Mouse (Mus musculus): Measurements from ENCODE around the gene Smg5. TPM values are rescaled to one million over a fixed set of nuclear protein-coding genes. Genes with fewer than 3 reads are reported as not detected.
"Not testable (repeated sequence)": the region's sequence is repeated elsewhere in the genome, so short reads cannot be mapped to it uniquely, and the experiment has no call there.

Gene Smg5
- total RNA-seq (2021) (10 to 100 TPM; 42.9 to 47.5 TPM), polyA plus RNA-seq (2012; rRNA removed) (56.3 and 60.2 TPM in 2 replicates)
- long read RNA-seq, full-length matches to known transcripts, result 11 of 26 reads
- long read RNA-seq, partial matches to known transcripts, result 9 of 26 reads
- long read RNA-seq, other reads (novel, unspliced or antisense), result 6 of 26 reads

DNA sequence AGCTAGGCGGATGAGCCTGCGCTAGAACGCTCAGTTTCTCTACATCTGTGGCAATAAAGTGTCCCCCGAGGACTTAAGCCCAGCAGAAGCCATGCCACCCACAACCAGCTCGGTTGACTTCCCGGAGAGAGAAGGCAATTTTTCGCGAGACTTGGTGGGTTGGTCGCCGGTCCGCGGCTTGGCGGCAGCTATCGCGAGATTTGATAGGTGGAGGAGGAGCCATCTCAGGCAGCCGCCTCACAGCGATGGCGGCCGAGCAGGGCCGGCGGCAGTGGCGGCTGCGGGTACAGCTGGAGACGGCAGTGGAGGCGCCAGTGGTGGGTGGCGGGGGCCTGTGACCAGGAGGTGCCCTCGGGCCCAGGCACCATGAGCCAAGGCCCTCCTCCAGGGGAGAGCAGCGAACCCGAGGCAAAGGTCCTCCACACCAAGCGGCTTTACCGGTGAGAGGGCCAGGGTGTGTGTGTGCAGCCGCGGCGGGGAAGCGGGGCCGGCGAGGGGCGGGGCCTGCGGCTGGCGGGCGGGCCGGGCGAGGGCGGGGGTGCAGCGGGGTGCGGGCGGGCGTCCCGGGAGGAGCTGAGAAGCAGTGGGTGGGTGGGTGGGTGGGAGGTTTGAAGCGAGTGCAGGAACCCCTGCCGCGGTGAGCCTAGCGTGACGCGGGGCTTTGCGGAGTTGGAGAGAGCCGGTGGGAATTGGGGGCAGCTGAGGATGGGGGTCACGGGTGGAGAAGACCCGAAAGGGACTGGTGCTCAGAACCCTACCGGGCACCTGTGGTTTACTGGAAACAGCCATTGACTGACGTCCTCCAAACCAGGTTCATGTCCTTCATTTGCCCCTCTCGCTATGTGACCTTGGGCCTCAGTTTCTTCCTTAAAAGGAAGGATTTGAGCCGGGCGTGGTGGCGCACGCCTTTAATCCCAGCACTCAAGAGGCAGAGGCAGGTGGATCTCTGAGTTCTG, at the start of gene Smg5, which contains the start of gene Tmem79:
Gene Smg5 (plus strand): TSS at position 203 of the 956 bp plus-strand sequence.
Gene Tmem79 (minus strand): TSS at position 91 of the 956 bp plus-strand sequence.
- DNase-seq, result peak; percentile 97

DNA sequence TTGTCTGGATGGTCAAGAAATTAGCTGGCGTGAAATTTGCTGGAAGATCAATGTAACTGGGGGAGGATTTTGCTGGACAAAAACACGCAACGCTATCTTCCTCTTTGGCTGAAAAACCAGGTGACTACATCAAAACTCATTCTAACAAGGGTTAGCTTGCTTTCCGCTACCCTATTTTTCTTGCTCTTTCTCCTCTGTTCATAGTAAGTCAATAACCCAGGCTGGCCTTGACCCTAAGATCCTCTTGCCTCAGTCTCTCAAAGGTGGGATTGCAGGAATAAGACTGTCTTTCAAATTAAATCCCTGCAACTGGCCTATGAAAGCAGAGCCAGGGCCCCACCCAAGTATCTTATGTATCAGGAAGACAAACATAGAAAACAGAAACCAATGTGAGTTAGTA, 49.0 kb upstream of the Smg5 start, which contains the start of gene Gm38392:
Gene Gm38392 (minus strand): TSS at position 101 of the 400 bp plus-strand sequence.
- DNase-seq, result no peak

DNA sequence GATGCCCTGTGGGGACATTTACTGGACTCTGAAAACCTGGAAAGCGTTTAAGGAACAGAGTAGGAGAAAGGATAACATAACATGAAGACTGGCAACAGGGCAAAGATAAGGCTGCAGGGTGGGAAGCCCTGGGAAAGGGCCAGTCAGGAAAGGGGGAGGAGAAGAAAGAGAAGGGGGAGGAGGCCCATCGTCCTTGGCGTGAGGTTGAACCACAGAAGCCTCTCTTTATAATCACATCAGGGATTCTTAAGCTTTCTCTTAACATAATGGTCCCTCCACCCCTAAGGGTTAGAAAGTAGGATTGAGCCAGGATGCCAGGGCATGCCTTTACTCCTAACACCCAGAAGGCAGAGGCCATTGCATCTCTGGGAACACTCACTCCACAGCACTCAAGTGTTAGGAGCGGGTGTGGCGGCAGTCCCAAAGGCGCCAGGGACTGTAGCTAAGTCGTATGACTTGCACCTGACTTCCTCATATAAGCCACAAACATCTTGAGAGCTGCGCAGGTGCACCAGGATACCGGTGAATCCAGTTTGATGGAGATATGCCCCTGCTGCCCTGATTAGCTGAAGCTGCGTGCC, 47.8 kb upstream of the Smg5 start:
- not testable (repeated sequence) for DNase-seq

DNA sequence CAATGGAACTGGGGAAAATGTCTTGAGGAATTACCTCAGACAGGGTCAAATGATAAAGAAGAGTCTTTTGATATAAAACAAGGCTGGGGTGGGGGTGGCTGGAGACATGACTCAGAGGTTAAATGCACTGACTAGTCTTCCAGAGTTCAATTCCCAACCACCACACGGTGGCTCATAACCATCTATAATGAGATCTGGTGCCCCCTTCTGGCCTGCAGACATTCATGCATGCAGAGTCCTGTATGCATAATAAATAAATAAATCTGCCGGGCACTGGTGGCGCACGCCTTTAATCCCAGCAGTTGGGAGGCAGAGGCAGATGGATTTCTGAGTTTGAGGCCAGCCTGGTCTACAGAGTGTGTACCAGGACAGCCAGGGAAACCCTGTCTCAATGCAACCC, 44.1 kb upstream of the Smg5 start:
- DNase-seq, result peak; percentile 51

DNA sequence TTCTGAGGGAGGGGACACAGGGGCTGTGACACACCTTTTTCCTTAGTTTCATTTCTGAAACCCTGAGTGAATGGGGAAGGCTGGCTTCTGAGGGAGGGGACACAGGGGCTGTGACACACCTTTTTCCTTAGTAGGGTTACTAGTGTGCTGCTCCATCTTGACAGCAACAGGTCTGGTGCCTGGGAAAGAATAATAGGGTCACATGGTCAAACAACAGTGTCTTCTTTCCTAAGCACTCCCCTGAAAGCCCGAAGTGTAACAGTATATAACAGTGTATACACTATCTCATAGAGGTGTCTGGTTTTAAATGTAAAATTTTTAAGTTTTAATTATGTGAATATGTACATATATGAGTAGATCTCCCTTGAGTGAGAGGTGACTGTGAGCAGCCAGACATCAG, 40.8 kb upstream of the Smg5 start:
- DNase-seq, result not testable (repeated sequence)

DNA sequence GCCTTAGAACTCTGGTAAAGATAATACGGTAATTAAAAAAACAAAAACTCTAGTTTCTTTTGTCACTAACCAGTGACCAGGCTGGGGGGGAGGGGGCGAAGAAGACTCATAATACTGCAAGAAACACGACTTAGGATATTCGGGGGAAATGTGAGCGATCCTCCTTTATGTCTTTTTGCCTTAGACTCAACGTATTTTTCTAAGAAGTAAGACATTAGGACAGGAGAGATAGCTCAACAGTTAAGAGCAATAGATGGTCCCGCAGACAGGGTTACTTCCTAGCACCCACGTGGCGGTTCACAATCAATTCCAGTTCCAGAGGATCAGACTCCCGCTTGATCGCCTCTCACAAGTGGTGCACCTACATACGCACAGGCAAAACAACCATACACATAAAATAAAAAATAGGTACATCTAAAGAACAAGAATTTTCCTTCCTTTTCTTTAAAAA, 39.9 kb upstream of the Smg5 start:
- no peak for DNase-seq

DNA sequence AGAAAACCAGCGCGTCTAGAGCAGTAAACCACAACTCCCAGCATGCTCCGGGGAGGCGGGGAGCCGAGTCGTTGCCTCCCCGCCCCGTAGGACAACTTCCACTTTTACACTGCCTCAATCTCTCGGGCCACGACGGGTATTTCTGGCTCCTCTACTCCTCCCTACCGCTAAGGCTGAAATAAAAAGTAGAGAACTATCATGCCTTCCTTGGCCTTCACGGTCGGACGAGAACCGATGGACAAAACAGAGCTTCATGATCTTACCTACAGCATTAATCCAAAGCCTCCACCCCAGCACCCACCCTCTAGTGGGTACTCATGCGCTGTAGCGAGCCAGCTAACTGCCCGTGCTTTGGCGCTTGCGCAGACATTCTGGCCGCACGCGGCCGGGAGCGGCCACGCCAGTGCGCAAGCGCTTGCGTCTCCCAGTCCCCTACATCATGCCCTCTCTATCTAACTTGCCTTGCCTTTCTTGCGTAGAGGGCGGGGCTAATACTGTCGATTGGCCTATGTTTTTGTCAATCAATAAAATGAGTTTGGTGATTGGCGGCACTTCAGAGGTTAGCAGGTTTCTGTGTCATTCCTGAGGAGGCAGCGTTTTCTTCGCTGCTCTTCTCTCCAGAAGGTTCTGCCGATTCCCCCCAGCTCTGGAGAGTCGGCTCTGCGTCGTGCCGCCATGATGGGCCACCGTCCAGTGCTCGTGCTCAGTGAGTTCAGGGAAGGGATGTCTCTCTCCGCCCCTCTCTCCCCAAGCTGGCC, 39.3 kb upstream of the Smg5 start, which contains the start of the genes Tsacc and Cct3:
Gene Tsacc (minus strand): TSS at position 439 of the 758 bp plus-strand sequence.
Gene Cct3 (plus strand): TSS at position 556 of the 758 bp plus-strand sequence.
- peak; percentile 98 for DNase-seq

DNA sequence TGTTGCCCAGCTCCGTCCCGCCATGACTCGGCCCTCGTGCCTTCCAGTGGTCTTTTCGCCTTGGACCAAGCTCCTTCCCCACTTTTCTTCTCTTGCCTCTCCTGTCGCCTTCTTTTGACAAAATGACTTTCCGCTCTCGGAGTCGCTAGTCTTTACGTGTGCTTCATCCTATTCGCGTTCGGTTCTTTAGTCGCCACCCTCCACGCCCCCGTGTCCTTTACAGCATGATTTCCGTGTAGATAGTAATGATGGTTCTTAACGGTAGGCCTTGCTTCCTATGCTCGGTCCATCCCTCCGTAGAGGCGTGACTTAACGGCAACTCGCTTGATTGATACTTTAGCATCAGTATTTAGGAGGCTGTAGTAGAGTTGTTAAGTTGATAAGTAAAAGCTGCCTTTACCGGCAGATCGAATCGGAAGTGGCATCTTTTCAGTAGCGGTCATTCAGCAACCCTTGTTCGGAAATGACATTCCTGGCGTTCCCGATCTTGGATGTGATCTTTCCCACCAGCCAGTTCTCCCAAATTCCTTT, 38.7 kb upstream of the Smg5 start:
- no peak for DNase-seq

DNA sequence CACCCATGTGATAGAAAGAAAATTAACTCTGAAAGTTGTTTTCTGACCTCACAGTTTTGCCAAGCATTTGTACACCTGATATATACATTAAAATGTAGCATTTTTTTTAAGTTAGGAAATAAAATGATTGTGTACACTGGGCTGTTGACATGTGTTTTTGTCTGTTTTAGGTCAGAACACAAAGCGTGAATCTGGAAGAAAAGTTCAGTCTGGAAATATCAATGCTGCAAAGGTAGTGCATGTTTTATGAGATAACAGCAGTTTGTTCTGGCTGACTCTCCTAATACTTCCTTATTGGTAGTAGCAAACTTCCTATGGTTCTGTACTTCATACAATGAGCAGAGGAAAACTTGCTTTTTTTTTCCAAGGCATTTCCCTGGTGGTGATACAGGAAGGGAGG, 36.9 kb upstream of the Smg5 start:
- DNase-seq, result no peak

DNA sequence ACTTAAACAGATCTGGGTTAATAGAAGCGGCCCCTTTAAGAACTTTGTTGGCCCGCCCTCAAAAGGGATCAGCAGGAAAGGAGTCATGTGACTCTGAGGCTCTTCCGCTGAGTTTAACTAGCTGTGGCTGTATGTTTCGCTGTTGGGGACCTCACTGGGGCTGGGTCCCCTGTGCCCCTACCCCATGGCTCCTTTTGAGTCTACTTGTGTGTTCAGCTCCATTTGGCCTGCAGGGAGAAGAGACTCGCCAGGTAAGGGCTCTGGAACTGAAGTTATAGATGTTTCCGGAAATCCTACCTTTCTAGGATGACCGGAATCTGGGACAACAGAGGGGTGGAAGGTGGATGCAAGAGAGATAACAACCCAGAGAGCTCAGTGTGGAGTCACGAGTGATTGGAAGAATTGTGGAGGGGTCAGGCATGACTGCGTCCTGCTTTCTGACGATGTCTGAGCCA, 11.1 kb upstream of the Smg5 start, which contains the start of gene Glmp:
Gene Glmp (plus strand): TSS at position 73 of the 455 bp plus-strand sequence.
- peak; percentile 70 for DNase-seq

DNA sequence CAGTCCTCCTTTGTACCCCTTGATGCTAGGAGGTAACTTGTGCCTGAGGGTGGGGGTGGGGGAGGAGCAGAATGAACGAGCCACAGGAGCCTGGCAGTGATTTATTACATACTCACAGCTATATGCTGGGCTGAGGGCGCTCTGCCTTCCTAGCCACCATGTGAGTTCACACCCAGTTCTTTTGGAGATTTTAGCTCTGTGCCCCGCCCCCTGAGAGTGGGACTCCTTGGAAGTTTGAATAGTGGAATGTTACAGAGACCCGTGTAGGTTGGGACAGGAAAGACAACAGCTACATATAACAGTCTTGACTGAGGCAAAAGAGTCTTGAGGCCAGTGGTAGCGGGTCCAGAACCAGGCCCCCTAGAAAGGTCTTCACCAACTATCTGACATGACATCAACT, 7.1 kb upstream of the Smg5 start:
- DNase-seq, result no peak

DNA sequence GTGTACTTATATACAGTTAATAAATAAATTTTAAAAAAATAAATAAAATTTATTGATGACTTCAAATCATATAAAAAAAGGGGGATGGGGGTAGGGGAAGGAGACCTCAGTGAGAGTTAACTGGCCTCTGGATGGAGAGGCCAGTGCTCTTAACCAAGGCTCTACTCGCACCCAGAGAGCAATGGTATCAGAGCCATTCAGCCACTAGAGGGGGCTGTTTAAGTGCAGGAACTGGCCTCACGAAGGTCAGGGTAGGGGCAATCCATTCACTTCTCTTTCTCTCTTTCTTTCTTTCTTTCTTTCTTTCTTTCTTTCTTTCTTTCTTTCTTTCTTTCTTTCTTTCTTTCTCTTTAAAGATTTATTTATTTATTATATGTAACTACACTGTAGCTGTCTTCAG, 4.8 kb upstream of the Smg5 start:
- DNase-seq, result peak; percentile 60

DNA sequence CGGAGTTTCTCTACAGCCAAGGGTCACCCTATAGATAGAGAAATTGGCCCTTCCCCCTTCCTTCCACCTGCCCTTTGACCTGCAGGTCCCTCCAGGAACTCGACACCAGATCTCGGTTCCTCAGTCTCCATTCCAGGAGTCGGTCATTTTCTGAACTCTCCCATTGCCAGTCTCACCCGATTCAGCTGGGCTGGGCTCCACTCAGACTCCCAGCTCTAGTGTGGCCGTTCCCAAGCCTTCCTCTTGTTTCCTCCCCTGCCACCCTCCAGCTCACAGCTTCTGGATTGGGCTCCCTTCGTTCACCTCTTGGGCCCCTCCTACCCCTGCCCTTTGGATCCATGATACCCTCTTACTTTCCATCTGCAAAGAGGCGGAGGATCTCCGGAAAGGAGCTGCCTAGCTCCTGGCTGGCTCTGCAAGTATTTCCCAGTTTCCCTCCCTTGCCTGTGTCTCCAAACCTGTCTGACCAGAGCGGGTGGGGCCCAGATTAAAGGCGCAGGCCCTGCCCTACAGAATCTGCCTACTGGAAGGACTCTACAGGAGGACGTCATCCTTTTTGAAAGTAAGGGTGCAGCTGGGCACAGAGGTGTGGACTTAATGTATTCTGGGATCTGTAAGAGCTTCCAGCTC, 1.9 kb upstream of the Smg5 start:
- DNase-seq, result no peak

DNA sequence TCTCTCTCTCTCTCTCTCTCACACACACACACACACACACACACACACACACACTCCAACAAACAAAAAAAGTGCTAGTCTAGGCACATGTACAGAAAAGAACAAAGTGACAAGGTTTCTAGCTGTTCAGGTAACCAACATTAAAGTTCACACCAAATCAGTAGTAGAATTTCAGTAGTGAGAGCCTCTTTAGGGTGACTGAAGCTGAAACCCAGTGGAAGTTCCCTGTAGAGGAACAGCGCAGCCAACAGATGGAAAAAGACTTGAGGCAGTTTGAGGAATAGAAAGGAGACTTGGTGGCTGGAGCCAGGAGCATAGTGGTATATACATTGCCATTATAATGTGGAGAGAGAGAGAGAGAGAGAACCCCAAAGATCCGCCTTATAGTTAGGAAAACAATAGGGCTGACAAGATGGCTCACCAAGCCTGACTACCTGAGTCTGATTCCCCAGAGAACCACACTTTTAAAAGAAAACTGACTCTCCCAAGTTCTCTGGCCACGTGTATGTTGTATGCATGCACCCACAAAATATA, 1.1 kb upstream of the Smg5 start:
- no peak for DNase-seq

DNA sequence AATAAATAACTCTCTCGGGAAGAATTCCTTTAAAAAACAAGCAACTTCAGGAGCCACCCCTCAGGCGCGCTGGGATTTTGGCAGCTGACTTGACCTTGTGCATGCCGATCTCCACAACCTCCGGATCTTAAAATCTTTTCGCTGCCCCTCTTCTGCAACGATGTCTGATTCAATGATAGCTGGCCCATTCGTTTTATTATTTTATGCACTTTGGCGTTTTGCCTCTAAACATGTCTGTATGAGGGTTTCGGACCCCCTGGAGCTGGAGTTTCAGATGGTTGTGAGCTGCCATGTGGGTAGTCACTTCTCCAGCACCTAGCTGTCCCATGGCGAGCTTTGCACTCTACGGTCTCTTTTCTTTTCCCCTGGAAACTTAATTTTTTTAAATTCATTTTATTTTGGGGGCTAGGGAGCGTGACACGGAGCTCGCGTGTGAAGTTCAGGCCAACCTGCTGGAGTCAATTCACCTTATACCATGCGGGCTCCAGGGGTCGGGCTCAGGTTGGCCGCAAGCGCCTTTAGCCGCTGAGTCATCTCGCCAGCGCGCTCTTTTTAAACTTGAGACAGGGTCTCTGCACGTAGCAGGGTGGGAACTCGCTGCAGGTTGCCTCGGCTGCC, 515 bp upstream of the Smg5 start:
- no peak for DNase-seq

DNA sequence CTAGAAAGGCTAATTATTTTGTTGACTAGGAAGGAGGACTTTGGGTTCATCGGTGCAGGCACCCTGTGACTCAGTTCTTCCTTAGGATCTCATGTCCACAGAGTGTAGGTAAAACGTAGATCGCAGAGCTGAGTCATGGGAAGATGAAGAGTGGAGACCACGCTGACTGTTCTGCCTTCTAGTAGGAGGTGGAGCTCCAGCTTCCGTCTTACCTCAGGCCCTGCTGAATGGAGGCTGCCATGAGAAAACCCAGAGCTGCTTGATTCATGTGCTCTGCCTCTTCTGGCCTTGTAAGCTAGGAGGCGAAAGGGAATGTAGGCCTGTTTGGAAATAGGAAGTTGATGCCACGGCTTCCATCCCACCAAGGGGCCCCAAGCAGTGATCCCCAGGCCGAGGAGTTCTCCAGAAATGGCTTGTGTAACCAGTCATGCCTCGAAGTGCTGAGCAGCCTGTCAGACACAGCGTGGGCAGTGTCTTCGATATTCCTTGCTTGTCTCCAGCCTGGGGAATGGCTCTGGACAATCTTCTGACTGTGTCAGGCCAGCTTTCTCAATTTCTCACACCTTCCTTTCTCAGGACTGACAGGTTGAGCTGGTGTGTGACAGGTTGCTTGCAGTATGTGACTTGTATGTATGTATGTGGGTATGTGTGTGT, 1.4 kb downstream of the Smg5 start:
- peak; percentile 28 for DNase-seq

DNA sequence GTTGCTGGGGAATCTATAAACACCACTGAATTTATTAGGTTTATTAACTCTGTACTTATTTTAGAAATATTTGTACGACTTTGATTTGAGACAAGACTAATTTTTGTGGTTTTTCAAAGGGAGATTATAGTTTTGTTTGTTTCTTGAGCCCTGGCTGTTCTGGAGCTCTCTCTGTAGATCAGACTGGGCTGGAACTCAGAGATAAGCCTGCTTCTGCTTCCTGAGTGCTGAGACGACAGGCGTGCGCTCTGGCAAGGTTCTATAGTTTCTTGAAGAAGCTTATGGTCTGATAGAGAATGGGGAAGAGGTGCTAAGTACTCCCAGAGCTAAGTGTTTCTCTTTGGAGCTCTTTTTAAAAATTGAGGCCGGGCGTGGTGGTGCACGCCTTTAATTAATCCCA, 2.3 kb downstream of the Smg5 start:
- no peak for DNase-seq

DNA sequence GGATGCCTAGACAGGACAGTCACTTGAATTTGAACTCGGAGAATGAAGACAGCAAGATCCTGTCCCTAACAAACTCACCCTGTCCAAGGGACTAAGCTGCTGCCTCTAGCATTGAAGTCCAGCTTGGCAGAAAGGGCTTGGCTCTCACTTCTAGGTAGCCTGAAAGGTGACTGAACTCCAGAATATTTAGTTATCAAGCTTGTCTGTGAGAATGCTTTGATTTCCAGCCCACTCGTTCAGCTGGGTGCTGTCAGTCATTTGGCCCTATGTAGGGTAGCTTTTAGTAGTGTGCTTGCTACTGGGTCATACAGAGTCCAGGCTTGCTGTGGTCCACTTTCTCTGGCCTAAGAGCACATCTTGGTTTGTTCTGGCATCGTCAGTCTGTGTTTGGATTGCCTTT, 2.9 kb downstream of the Smg5 start:
- no peak for DNase-seq

DNA sequence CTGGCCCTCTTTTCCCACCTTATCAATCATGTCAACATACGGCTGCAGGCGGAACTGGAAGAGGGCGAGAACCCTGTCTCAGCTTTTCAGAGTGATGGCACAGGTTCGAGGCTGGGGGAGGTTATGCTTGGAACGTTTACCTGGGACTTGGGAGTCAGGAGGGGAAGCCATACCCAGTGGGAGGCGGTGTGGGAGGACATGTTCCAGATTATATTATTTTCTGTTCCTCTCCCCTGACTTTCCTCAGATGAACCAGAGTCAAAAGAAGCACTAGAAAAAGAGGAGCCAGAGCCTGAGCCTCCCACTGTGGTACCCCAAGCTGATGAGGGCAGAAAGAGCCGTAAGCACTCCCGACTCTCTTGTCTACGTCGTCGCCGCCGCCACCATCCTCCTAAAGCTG, 14.7 kb downstream of the Smg5 start:
- no peak for DNase-seq

DNA sequence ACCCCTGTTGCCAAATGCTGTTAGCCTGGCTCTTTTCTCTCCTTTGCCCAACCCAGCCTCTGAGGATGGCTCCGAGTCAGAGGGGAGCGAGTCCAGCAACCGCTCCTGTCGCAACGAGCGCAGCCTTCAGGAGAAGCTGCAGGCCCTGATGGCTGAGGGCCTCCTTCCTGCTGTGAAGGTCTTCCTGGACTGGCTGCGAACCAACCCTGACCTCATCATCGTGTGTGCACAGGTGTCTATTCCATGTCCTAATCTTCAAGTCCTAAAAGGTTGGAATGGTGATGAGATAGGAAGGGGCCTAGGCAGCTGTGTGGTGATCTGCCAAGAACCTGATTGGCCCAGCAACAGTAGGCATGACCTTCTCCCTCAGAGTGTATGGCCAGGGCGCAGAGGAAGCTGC, 16.8 kb downstream of the Smg5 start:
- no peak for DNase-seq
